Mouse (Mus musculus) lung, postnatal 0 days (tissue): ENCODE results near the gene Svep1.

Source experiments
- CTCF ChIP-seq: IDR thresholded peaks from 2 replicates; pipeline ENCODE4 v1.5.1; 2016; ENCODE audit warnings: antibody characterized with exemption, mild to moderate bottlenecking
- EP300 ChIP-seq: IDR thresholded peaks from 2 replicates; pipeline ENCODE4 v1.6.1; 2016; ENCODE audit warnings: antibody characterized with exemption, mild to moderate bottlenecking, control low read depth

DNA sequence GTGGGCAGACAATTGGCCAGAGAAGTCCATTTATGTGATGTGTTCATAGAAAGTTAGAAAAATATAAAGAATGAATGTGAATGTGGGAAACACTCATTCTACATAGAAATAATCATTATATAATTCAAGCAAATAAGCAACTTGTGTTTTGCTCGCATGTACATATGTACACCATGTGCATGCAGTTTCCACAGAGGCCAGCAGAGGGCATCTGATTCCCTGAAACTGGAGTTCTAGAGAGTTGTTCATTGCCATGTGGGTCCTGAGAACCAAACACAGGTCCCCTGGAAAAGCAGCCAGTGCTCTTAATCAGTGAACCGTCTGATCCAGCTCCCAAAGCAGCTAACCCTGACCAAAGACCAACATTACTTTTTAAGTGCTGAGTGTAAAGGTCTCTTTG lies 60.0 kb downstream of the Svep1 start:
- TF ChIP-seq CTCF (peak; percentile 32), EP300 (no peak)
